Mouse (Mus musculus): ENCODE measurements around the gene Pacsin1. TPM values are rescaled to one million over a fixed set of nuclear protein-coding genes. Genes with fewer than 3 reads are reported as not detected.

Pacsin1 gene
- total RNA-seq, 2 experiments from 2014 or later: not detected

DNA sequence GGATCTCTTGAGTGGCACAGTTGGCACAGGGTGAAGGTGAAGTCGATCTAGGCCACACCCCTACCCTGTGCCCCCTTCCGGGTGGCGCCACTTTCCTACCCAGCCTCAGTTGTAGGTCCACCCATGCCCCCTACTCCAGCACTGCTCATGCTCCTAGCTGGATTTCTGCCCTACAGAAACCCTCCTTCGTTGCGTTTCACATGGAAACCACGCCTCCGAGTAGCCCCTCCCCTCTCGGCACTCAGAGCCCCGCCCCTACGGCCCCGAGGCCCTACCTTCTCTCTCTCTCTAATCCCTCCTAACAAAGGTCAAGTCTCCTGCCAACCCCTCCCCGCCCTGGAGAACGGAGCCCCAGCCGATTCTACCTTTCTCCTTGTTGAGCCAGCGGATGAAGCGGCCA, 61.5 kb downstream of the Pacsin1 start:
- 0 out of 2 replicates have a peak, but pooled peaks have one; percentile 40 for ATAC-seq (replicated peaks; ENCODE audit: low FRiP score, low TSS enrichment, poor library complexity, severe bottlenecking)

DNA sequence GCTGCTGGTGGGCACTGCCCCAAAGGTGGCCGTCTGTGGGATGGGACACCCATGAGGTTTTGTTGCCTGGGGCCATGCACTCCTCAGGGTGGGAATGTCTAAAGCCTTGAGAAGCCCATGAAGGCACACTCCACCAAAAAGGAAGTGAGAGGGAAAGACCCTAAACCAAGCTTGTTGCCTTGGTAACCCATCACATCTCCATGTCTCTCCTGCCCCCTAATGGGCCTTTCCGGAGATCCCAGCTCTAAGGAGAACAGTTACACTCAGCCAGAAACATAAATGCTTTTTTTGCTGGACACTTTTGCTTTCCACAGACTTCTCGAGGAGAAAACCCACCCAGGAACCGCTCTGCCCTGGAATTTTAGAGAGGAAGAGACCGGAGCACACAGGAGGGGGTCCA, 62.9 kb downstream of the Pacsin1 start:
- no peak for ATAC-seq (replicated peaks; ENCODE audit: low FRiP score, low TSS enrichment, poor library complexity, severe bottlenecking)

GRCm38 (mm10) chr17:27719663-27720062, 64.4 kb downstream of the Pacsin1 start:
- no peak for ATAC-seq (replicated peaks; ENCODE audit: low FRiP score, low TSS enrichment, poor library complexity, severe bottlenecking)

DNA sequence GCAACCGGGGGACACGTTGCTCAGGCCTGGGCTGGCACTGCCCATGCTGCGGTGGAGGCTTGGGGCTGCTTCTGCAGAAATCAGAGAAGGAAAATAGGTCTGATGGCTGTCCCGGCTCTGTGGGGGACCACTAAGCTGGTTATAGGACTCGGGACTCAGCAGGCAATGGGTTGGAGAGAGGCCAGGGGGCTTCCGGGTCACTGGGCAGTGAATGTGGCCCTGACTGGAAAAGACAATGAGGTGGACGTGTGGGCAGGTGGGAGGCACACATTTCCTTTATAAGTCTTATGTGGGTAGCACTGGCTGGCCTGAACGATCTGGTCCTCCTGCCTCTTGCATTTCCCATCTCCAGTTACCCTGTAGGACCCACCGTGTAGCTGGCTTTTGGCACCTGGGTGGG, 65.0 kb downstream of the Pacsin1 start:
- ATAC-seq (replicated peaks; ENCODE audit: low FRiP score, low TSS enrichment, poor library complexity, severe bottlenecking): no peak

- no peak for ATAC-seq (replicated peaks; ENCODE audit: low FRiP score, low TSS enrichment, poor library complexity, severe bottlenecking)
These were observed 65.9 kb downstream of the Pacsin1 start for GRCm38 (mm10) chr17:27721125-27721664.

GRCm38 (mm10) chr17:27724327-27724726, 69.0 kb downstream of the Pacsin1 start:
- ATAC-seq (replicated peaks; ENCODE audit: low FRiP score, low TSS enrichment, poor library complexity, severe bottlenecking): no peak

DNA sequence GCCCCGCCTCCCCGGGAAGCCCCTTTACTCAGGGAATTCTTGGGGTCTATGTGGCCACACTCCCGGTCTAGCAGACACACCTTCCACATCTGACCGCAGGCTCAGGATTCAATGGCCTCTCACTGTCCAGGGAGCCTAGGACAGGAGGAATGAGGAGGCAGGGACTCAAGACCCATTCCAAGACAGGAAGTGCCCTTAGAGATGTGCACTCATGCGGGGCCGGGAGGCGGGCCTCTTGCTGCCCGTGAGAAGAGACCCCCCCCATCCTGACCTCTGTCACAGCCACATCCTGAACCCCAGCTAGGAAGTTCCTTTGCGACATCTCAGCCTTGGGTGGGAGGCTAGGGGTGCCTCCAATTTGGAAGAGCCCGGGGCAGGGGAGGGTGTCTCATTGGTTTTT, 69.7 kb downstream of the Pacsin1 start:
- no peak for ATAC-seq (replicated peaks; ENCODE audit: low FRiP score, low TSS enrichment, poor library complexity, severe bottlenecking)

GRCm38 (mm10) chr17:27725412-27725811, 70.1 kb downstream of the Pacsin1 start:
- no peak for ATAC-seq (replicated peaks; ENCODE audit: low FRiP score, low TSS enrichment, poor library complexity, severe bottlenecking)

DNA sequence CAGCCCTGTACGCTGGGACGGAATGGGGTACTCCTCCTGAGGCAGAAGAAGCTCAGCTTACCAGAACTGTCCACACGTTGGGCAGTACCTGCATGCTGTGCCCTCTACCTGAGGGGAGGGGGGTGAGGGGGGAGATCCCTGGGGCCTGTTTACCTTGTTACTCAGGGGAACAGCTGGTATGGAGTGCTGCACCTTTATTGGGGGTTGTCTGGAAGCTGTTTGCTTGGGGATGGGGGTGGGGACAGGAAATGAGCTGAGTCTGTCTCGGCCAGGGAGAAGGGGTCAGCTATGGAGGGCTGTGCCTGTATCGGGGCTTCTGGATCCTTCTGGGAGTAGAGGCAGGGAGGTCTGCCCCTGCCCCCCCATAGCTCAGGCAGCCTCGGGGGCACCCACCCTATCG, 71.2 kb downstream of the Pacsin1 start:
- no peak for ATAC-seq (replicated peaks; ENCODE audit: low FRiP score, low TSS enrichment, poor library complexity, severe bottlenecking)

DNA sequence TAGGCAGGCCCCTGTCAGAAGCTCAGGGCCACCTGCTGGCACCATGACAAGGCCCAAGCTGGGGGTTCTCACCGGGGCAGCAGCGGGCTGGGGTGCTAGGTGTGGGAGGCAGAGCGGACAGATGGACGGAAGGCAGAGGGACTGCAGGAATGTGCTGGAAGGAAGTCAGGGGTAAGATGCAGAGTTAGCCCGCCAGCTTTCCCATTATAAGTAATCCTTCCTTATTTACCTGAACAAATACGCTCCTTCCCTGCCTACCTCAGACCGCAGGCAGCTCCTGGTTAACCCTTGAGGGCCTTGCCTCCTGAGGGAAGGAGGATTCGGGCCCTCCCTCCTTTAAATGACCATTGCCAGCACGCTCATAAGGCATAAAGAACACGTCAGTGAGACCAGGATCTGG, 73.5 kb downstream of the Pacsin1 start, which contains the start of gene Spdef:
Gene Spdef, minus strand, starts transcription at position 186 of the 400 bp plus-strand sequence.
- no peak for ATAC-seq (replicated peaks; ENCODE audit: low FRiP score, low TSS enrichment, poor library complexity, severe bottlenecking)

GRCm38 (mm10) chr17:27732152-27732551, 76.8 kb downstream of the Pacsin1 start:
- no peak for ATAC-seq (replicated peaks; ENCODE audit: low FRiP score, low TSS enrichment, poor library complexity, severe bottlenecking)

GRCm38 (mm10) chr17:27732694-27733093, 77.4 kb downstream of the Pacsin1 start:
- ATAC-seq (replicated peaks; ENCODE audit: low FRiP score, low TSS enrichment, poor library complexity, severe bottlenecking): no peak

DNA sequence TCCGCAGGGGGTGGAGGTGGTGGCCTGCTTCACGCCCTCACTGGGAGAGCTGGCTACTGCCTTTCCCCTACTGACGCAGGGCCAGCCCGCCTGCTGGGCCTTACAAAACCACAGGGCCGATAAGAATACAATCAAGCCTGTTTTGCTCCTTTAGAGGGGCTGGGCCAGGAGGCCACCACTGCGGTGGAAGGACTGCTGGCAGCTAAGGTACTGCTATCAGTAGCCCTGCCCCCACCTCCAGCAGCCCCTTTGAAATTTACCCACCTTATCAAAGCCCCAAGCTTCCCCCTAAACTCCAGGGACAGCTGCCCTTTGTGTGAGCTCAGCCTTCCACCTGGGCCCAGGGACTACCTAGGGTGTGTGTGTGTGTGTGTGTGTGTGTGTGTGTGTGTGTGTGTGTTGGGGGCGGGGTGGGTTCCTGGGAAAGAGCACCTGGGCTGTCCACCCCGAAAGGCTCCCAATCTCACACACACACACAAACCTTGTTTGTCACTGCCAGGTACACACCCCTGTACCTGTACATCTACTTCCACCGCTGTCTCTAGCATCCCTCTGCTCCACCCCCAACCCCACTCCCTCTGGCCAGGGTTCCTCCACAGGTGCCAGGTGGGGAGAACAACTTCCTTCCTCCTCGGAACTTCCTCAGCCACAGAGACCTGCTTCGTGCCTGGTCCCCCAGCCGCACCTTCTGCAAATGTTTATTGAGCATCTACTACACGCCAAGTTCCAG, 79.2 kb downstream of the Pacsin1 start:
- peak; percentile 77 for ATAC-seq (replicated peaks; ENCODE audit: low FRiP score, low TSS enrichment, poor library complexity, severe bottlenecking)

DNA sequence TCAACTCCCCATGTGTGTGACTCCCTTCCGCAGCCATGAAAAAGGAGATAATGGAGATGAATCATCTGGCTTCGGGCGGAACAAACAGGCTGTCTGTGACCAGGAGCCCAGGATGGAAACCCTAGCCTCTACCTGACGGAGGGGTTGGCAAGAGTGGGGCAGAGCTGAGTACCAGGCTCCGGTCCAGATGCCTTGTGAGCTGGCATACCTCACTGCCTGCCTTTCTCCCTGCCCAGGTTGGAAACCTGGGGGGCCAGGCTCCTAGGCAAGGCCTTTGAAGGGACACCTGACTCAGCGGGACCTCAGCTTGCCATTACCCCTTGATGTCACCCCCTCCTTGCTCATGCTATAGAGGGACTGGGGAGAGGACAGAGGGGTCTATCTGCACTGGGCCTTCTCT, 85.7 kb downstream of the Pacsin1 start:
- ATAC-seq (replicated peaks; ENCODE audit: low FRiP score, low TSS enrichment, poor library complexity, severe bottlenecking): no peak

DNA sequence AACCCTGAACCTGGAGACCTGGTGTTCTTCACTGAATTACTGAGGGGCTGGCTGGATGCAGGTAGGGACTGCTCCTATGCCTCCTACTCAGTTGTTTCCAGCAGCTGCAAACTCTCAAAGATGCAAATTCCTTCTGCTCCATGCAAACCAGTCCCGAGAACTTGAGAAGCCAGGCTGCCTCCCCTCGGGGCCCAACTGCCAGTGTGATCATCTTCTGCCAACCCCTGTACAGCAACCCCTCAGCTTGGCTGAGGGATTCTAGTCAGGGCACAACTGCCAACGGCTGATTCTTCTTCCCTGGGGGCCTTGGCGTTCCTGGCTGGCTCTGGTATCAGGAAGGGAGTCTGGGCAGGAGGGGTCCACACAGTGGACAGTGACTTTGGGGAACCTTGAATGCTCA, 91.1 kb downstream of the Pacsin1 start:
- ATAC-seq (replicated peaks; ENCODE audit: low FRiP score, low TSS enrichment, poor library complexity, severe bottlenecking): no peak

GRCm38 (mm10) chr17:27748123-27748522, 92.8 kb downstream of the Pacsin1 start:
- no peak for ATAC-seq (replicated peaks; ENCODE audit: low FRiP score, low TSS enrichment, poor library complexity, severe bottlenecking)

GRCm38 (mm10) chr17:27750451-27750942, 95.2 kb downstream of the Pacsin1 start:
- no peak for ATAC-seq (replicated peaks; ENCODE audit: low FRiP score, low TSS enrichment, poor library complexity, severe bottlenecking)

- no peak for ATAC-seq (replicated peaks; ENCODE audit: low FRiP score, low TSS enrichment, poor library complexity, severe bottlenecking)
These were observed 96.2 kb downstream of the Pacsin1 start for GRCm38 (mm10) chr17:27751314-27752202.

DNA sequence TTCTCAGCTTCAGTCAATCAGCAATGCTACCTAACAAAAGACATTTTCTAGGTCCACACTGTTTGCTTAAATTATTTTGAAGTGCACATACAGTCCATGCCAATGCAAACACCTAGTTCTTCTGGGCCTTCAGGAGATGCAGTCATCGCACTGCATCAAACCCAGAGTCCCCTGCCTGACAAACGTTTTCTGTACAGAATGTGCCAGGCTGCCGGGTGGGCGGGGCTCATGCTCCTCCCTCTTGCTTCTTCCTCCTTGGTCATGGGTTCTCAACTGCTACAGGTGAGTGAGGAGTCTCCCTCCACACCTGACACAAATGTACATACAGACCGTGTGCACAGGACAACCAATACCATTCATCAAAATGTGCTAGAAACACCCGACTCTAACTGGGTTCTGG, 104.9 kb downstream of the Pacsin1 start:
- ATAC-seq (replicated peaks; ENCODE audit: low FRiP score, low TSS enrichment, poor library complexity, severe bottlenecking): no peak
